Mouse (Mus musculus): ENCODE data around the gene Slc38a2. TPM values are rescaled to one million over a fixed set of nuclear protein-coding genes. Genes with fewer than 3 reads are reported as not detected.

Gene Slc38a2
- polyA plus RNA-seq, 1 experiment = 5.6 TPM

DNA sequence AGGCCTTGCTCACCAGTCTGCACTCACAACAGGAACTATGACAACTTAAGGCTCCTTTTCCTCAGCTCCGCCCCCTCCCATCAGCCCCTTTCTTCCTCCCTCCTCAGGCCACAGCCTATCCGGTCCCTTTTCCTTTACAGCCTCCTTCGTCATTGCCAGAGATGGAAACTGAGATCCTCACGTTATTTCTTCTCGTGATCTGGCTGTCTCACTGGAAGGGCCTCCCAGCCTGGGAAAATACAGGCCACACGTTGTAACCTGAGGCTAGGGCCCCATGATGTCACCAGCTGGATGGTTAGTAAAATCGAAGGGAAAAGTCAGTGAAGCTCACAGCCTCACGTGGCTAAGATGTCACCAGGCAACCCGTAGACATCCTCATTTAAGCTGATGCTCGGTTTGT, 61.4 kb downstream of the Slc38a2 start:
- TF ChIP-seq FLI1 (IDR thresholded peaks at IDR 0.05; ENCODE audit: low read length) (no peak), GATA1 (IDR thresholded peaks at IDR 0.05; ENCODE audit: borderline replicate concordance, low read length) (no peak)
- H3K4me3 ChIP-seq (replicated peaks) = peak overlapping the region; percentile 87
- peaks cover 19% of the 10 kb centered on the region for H3K9me3 ChIP-seq
- peaks cover 54% of the 10 kb centered on the region for H3K4me1 ChIP-seq
- no peaks in the 10 kb centered on the region for H3K27me3 ChIP-seq (replicated peaks)
- H3K36me3 ChIP-seq (replicated peaks; ENCODE audit: low read length) = peaks cover 57% of the 10 kb centered on the region

Other genes with a start within 250 kb of the Slc38a2 start
- 7.2 and 14.6 TPM in 2 replicates for gene Scaf11, start 238.9 kb downstream of the Slc38a2 start, polyA plus RNA-seq (2012; ENCODE audit: insufficient read depth, low replicate concordance)
- gene Slc38a1, start 56.8 kb downstream of the Slc38a2 start, polyA plus RNA-seq (2012; ENCODE audit: insufficient read depth, low replicate concordance) = 22.9 and 64.1 TPM in 2 replicates